7 mouse cellular contexts compared by ENCODE assay signal in the genomic region with DNA sequence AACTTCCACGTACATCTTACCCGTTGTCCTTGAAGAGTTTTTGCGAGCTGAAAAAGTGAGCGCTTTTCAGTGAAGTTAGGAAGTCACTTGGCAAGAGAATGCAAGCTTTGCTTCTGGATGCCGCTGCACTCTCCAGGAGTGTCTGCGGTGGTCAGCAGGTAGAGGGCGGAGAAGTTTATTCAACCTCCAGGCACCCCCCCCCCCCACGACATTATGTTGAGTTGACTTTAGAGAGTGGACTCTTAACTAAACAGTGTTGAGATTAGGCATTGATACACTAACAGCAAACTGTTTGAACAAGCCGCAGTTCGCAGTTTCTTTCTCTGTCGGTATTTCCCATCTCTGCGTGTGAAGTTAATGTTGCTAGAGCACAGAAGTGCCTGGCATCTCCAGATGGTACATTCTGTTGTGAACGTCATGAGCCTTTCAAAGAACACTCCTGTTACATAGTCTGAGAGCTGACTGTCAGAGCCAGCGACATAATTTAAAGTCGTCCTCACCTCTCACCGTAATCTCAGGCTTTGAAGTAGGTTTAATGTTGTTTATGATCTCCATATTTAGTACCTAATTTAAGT. TPM values are rescaled to one million over a fixed set of nuclear protein-coding genes. Genes with fewer than 3 reads are reported as not detected.
DNase-seq lines count a peak whose midpoint lies in the region; ATAC-seq and TF ChIP-seq lines count a peak whose summit lies in the region.

No protein-coding gene starts in this region.

- DNase-seq in neural tube, embryonic 11.5 days (ENCODE audit: low spot score), result no peak
- DNase-seq in neural tube, embryonic 10.5 days (ENCODE audit: extremely low spot score, low spot score), result no peak
- DNase-seq in brain, embryonic 14.5 days (ENCODE audit: low read depth), result peak; percentile 51
- DNase-seq in hindbrain, embryonic 14.5 days (ENCODE audit: low spot score), result no peak
- DNase-seq in liver, result peak; percentile 28
- DNase-seq in adrenal gland, adult 18-20 months (ENCODE audit: low spot score in 2 of 2), result no peak

- no peaks in the 10 kb centered on the region for H3K36me3 ChIP-seq in neural tube, embryonic 11.5 days (ENCODE audit: control insufficient read depth, insufficient read depth, low read length)
- no peaks in the 10 kb centered on the region for H3K36me3 ChIP-seq in hindbrain, embryonic 14.5 days (replicated peaks; ENCODE audit: control insufficient read depth, insufficient read depth)
- H3K36me3 ChIP-seq in neural tube, embryonic 15.5 days, result no peaks in the 10 kb centered on the region

- H3K4me2 ChIP-seq in neural tube, embryonic 11.5 days (ENCODE audit: low read depth), result peak overlapping the region; percentile 51
- H3K4me2 ChIP-seq in hindbrain, embryonic 14.5 days (replicated peaks), result peak overlapping the region; percentile 69
- peak overlapping the region; percentile 65 for H3K4me2 ChIP-seq in neural tube, embryonic 15.5 days

- no peaks in the 10 kb centered on the region for H3K9me3 ChIP-seq in neural tube, embryonic 11.5 days (ENCODE audit: control insufficient read depth, low read length)
- no peaks in the 10 kb centered on the region for H3K9me3 ChIP-seq in hindbrain, embryonic 14.5 days (ENCODE audit: control insufficient read depth, low read length)
- no peaks in the 10 kb centered on the region for H3K9me3 ChIP-seq in neural tube, embryonic 15.5 days (replicated peaks)

- WGBS in neural tube, embryonic 11.5 days, result 23% methylated on average over 16 of the region's 16 CpGs
- WGBS in hindbrain, embryonic 14.5 days, result 23% methylated on average over 16 of the region's 16 CpGs
- 18% methylated on average over 16 of the region's 16 CpGs for WGBS in neural tube, embryonic 15.5 days

- peak overlapping the region; percentile 88 for H3K9ac ChIP-seq in neural tube, embryonic 11.5 days (ENCODE audit: low read length)
- H3K9ac ChIP-seq in hindbrain, embryonic 14.5 days, result peak overlapping the region; percentile 72
- H3K9ac ChIP-seq in neural tube, embryonic 15.5 days (replicated peaks), result peak overlapping the region; percentile 76

- H3K4me3 ChIP-seq in neural tube, embryonic 11.5 days (ENCODE audit: low read depth, low read length), result peak overlapping the region; percentile 83
- peak overlapping the region; percentile 75 for H3K4me3 ChIP-seq in hindbrain, embryonic 14.5 days (replicated peaks; ENCODE audit: low read length)
- H3K4me3 ChIP-seq in neural tube, embryonic 15.5 days (replicated peaks), result peak overlapping the region; percentile 65

- no peak overlapping the region for H3K27ac ChIP-seq in neural tube, embryonic 11.5 days (ENCODE audit: low read depth, low read length)
- no peak overlapping the region for H3K27ac ChIP-seq in hindbrain, embryonic 14.5 days
- H3K27ac ChIP-seq in neural tube, embryonic 15.5 days (replicated peaks), result no peak overlapping the region

- TF ChIP-seq CTCF in brain, embryonic 14.5 days (IDR thresholded peaks at IDR 0.05; ENCODE audit: borderline replicate concordance, extremely low read depth, insufficient read depth, insufficient read length), result no peak

- H3K4me1 ChIP-seq in neural tube, embryonic 11.5 days (ENCODE audit: control insufficient read depth, insufficient read depth, low read length), result peaks cover 8% of the 10 kb centered on the region
- peaks cover 19% of the 10 kb centered on the region for H3K4me1 ChIP-seq in hindbrain, embryonic 14.5 days (replicated peaks; ENCODE audit: control insufficient read depth, insufficient read depth, low read length)
- peaks cover 29% of the 10 kb centered on the region for H3K4me1 ChIP-seq in neural tube, embryonic 15.5 days

- TF ChIP-seq POLR2A in brain, embryonic 14.5 days (IDR thresholded peaks at IDR 0.05; ENCODE audit: borderline replicate concordance, extremely low read depth, insufficient read depth, insufficient read length, poor library complexity, severe bottlenecking), result no peak

- no peak for ATAC-seq in neural tube, embryonic 11.5 days (ENCODE audit: insufficient read depth, low FRiP score, low TSS enrichment)
- ATAC-seq in hindbrain, embryonic 14.5 days (ENCODE audit: low FRiP score), result no peak
- ATAC-seq in neural tube, embryonic 15.5 days (ENCODE audit: low FRiP score), result no peak; the same call in 1 of the 2 replicates

- H3K27me3 ChIP-seq in neural tube, embryonic 11.5 days (ENCODE audit: control insufficient read depth, insufficient read depth, low read length), result no peaks in the 10 kb centered on the region
- H3K27me3 ChIP-seq in hindbrain, embryonic 14.5 days (ENCODE audit: control insufficient read depth, insufficient read depth, low read length), result no peaks in the 10 kb centered on the region
- no peaks in the 10 kb centered on the region for H3K27me3 ChIP-seq in neural tube, embryonic 15.5 days (replicated peaks)

RNA-seq across cellular contexts. Expression of a gene that starts 0.9 kb away (rescaled TPM):
- polyA plus RNA-seq in neural tube, embryonic 11.5 days (2014; fragmentation: Nextera tagmentation; extraction: Ambion mirVana), result 70.4 and 71.1 TPM in 2 replicates
- polyA plus RNA-seq in brain, embryonic 14.5 days (2012; rRNA removed), result 39.4 and 42.3 TPM in 2 replicates
- 49.6 and 51.2 TPM in 2 replicates for polyA plus RNA-seq in hindbrain, embryonic 14.5 days (2014; fragmentation: Nextera tagmentation; extraction: Ambion mirVana)
- 47.0 and 53.8 TPM in 2 replicates for polyA plus RNA-seq in neural tube, embryonic 15.5 days (2015; fragmentation: Nextera tagmentation; extraction: Ambion mirVana)
- total RNA-seq in adrenal gland, adult 18-20 months (2021), result 10 to 100 TPM; 32.8 to 35.1 TPM

RNA-seq across cellular contexts. Expression of a gene that starts 36.2 kb away (rescaled TPM):
- 0.15 and 0.16 TPM in 2 replicates for polyA plus RNA-seq in neural tube, embryonic 11.5 days (2014; fragmentation: Nextera tagmentation; extraction: Ambion mirVana)
- polyA plus RNA-seq in brain, embryonic 14.5 days (2012; rRNA removed), result 0.10 TPM in 1 of 2 replicates, not detected in the other
- polyA plus RNA-seq in hindbrain, embryonic 14.5 days (2014; fragmentation: Nextera tagmentation; extraction: Ambion mirVana), result 0.40 TPM in 1 of 2 replicates, not detected in the other
- 1.7 TPM in 1 of 2 replicates, not detected in the other for polyA plus RNA-seq in neural tube, embryonic 15.5 days (2015; fragmentation: Nextera tagmentation; extraction: Ambion mirVana)
- total RNA-seq in adrenal gland, adult 18-20 months (2021), result under 1 TPM; 0.20 to 0.45 TPM

Comparison
In these comparisons a context has a peak if more than half of its experiments do, and no peak if none do; other contexts are left out.
1. DNase-seq: peak in brain, embryonic 14.5 days (single experiment) and liver (single experiment); none in neural tube, embryonic 11.5 days (single experiment), neural tube, embryonic 10.5 days (single experiment), hindbrain, embryonic 14.5 days (single experiment) and adrenal gland, adult 18-20 months (0 of 2).
2. Peak in every context shown above with its lines, with median percentiles within 50 percentile points of each other: H3K4me2 ChIP-seq, H3K4me3 ChIP-seq and H3K9ac ChIP-seq.